ENCODE assay signal across 10 mouse cellular contexts in genomic region chr11:22857106-22857704, GRCm38 (mm10). TPM values are rescaled to one million over a fixed set of nuclear protein-coding genes. Genes with fewer than 3 reads are reported as not detected.
A peak's percentile ranks its signal among the peaks of the same experiment; 100 is the strongest.
DNase-seq lines count a peak whose midpoint lies in the region; ATAC-seq and TF ChIP-seq lines count a peak whose summit lies in the region.
"Had no signal": no experiment of that assay in that cellular context is flagged by ENCODE, and none has a peak within 500 bp of the region (broad histone marks: within the 10 kb centered on the region; RNA-seq: fewer than 3 reads in every experiment).

No protein-coding gene starts in this region.

- no peak for ATAC-seq in kidney, postnatal 0 days (replicated peaks; ENCODE audit: low FRiP score, low read depth)
- no peak for ATAC-seq in liver, embryonic 11.5 days (replicated peaks; ENCODE audit: low FRiP score)
- ATAC-seq in CD4-positive, CD25-positive, alpha-beta regulatory T cell, adult 4 months, result no peak

- no peaks in the 10 kb centered on the region for H3K9me3 ChIP-seq in kidney, postnatal 0 days (replicated peaks; ENCODE audit: low read length)
- no peaks in the 10 kb centered on the region for H3K9me3 ChIP-seq in ES-Bruce4 (replicated peaks; ENCODE audit: control insufficient read depth, insufficient read depth, low read length, poor library complexity, severe bottlenecking)
- no peaks in the 10 kb centered on the region for H3K9me3 ChIP-seq in liver, embryonic 11.5 days (ENCODE audit: control insufficient read depth, low read length)

- TF ChIP-seq CTCF in kidney, postnatal 0 days (IDR thresholded peaks at IDR 0.05; ENCODE audit: low read depth), result no peak
- TF ChIP-seq CTCF in ES-Bruce4 (IDR thresholded peaks at IDR 0.05; ENCODE audit: low read depth, low read length), result no peak
- no peak for TF ChIP-seq CTCF in thymus, adult 2 months (IDR thresholded peaks at IDR 0.05; ENCODE audit: borderline replicate concordance, control insufficient read depth, extremely low read depth, insufficient read depth, low read length, poor library complexity)

- peaks cover 8% of the 10 kb centered on the region for H3K4me1 ChIP-seq in kidney, postnatal 0 days (replicated peaks; ENCODE audit: insufficient read depth, low read length)
- peaks cover 5% of the 10 kb centered on the region for H3K4me1 ChIP-seq in ES-Bruce4 (ENCODE audit: control insufficient read depth, insufficient read depth, low read length)
- H3K4me1 ChIP-seq in liver, embryonic 11.5 days (replicated peaks; ENCODE audit: control insufficient read depth, insufficient read depth, low read length), result peaks cover 19% of the 10 kb centered on the region
- H3K4me1 ChIP-seq in thymus, adult 2 months (replicated peaks; ENCODE audit: control insufficient read depth, insufficient read depth, low read length), result peaks cover 36% of the 10 kb centered on the region

- peak overlapping the region; percentile 98 for H3K4me2 ChIP-seq in kidney, postnatal 0 days (ENCODE audit: low read length)
- peak overlapping the region; percentile 98 for H3K4me2 ChIP-seq in liver, embryonic 11.5 days

- no peak overlapping the region for H3K9ac ChIP-seq in kidney, postnatal 0 days (ENCODE audit: low read depth, low read length)
- peak overlapping the region; percentile 93; the same call in 1 of the 2 replicates for H3K9ac ChIP-seq in ES-Bruce4 (ENCODE audit: low read depth, poor library complexity, severe bottlenecking)
- no peak overlapping the region for H3K9ac ChIP-seq in liver, embryonic 11.5 days (ENCODE audit: low read depth, low read length)

- DNase-seq in heart, adult 11 months, result peak; percentile 15
- no peak for DNase-seq in heart, postnatal 10 days
- no peak for DNase-seq in kidney, postnatal 0 days (ENCODE audit: low spot score)
- no peak for DNase-seq in kidney, adult 18-20 months
- DNase-seq in liver, embryonic 11.5 days (ENCODE audit: low spot score), result no peak
- no peak for DNase-seq in thymus, adult 2 months
- DNase-seq: lung, postnatal 14 days; right cerebral cortex, postnatal 25 days had no signal

- intact Hi-C loops in heart, postnatal 10 days (cut with DNase I), result loop anchor here (5.0 kb wide), 1 partner anchor 95 kb away; no protein-coding TSS in a partner anchor

- no peaks in the 10 kb centered on the region for H3K36me3 ChIP-seq in kidney, postnatal 0 days (ENCODE audit: insufficient read depth, low read length)
- H3K36me3 ChIP-seq in ES-Bruce4 (ENCODE audit: control insufficient read depth, insufficient read depth, low read length, poor library complexity, severe bottlenecking), result no peaks in the 10 kb centered on the region
- no peaks in the 10 kb centered on the region for H3K36me3 ChIP-seq in liver, embryonic 11.5 days (ENCODE audit: control insufficient read depth, insufficient read depth, low read length)
- H3K36me3 ChIP-seq in thymus, adult 2 months (ENCODE audit: control insufficient read depth, insufficient read depth, low read length), result no peaks in the 10 kb centered on the region

- H3K27ac ChIP-seq in kidney, postnatal 0 days, result no peak overlapping the region
- H3K27ac ChIP-seq in ES-Bruce4 (ENCODE audit: insufficient read depth, low read length), result no peak overlapping the region
- H3K27ac ChIP-seq in liver, embryonic 11.5 days (ENCODE audit: low read depth, low read length), result no peak overlapping the region
- H3K27ac ChIP-seq in thymus, adult 2 months (ENCODE audit: control insufficient read depth, insufficient read depth, low read length), result no peak overlapping the region

- TF ChIP-seq EP300 in ES-Bruce4 (IDR thresholded peaks at IDR 0.05; ENCODE audit: insufficient read depth, low read depth, low read length), result no peak

- no peak for TF ChIP-seq POLR2A in ES-Bruce4 (IDR thresholded peaks at IDR 0.05; ENCODE audit: insufficient read depth, low read length)
- no peak for TF ChIP-seq POLR2A in thymus, adult 2 months (IDR thresholded peaks at IDR 0.05; ENCODE audit: control insufficient read depth, extremely low read depth, insufficient read depth, low read length, poor library complexity)

- H3K27me3 ChIP-seq in kidney, postnatal 0 days (ENCODE audit: insufficient read depth, low read length), result no peaks in the 10 kb centered on the region
- H3K27me3 ChIP-seq in ES-Bruce4 (ENCODE audit: control insufficient read depth, insufficient read depth, low read length, poor library complexity, severe bottlenecking), result no peaks in the 10 kb centered on the region
- no peaks in the 10 kb centered on the region; the same call in none of the 2 replicates for H3K27me3 ChIP-seq in liver, embryonic 11.5 days (replicated peaks; ENCODE audit: control insufficient read depth, insufficient read depth, low read length)
- no peaks in the 10 kb centered on the region for H3K27me3 ChIP-seq in thymus, adult 2 months (ENCODE audit: control insufficient read depth, insufficient read depth, low read length)

- H3K4me3 ChIP-seq in kidney, postnatal 0 days (replicated peaks; ENCODE audit: low read depth, low read length), result peak overlapping the region; percentile 87
- H3K4me3 ChIP-seq in ES-Bruce4 (ENCODE audit: low read depth, low read length), result no peak overlapping the region
- H3K4me3 ChIP-seq in liver, embryonic 11.5 days (ENCODE audit: low read depth, low read length), result peak overlapping the region; percentile 84
- no peak overlapping the region for H3K4me3 ChIP-seq in thymus, adult 2 months (ENCODE audit: control insufficient read depth, insufficient read depth, low read length)

- WGBS in kidney, postnatal 0 days, result 74% methylated on average over 5 of the region's 5 CpGs
- WGBS in liver, embryonic 11.5 days, result 76% methylated on average over 5 of the region's 5 CpGs
- WGBS in thymus, adult 2 months, result 12% methylated on average over 5 of the region's 5 CpGs

RNA-seq across cellular contexts. Expression of gene B3gnt2, which starts 3.6 kb away (rescaled TPM):
- 1 to 10 TPM; 6.5 to 8.3 TPM for total RNA-seq in heart, postnatal 10 days (2021)
- polyA plus RNA-seq in kidney, postnatal 0 days (2015; fragmentation: Nextera tagmentation; extraction: Ambion mirVana), result 20.7 and 22.5 TPM in 2 replicates
- polyA plus RNA-seq in ES-Bruce4 (2011; ENCODE audit: insufficient read depth, insufficient read length, low read depth, missing spikeins), result 3.5 and 16.7 TPM in 2 replicates
- 3.9 and 6.6 TPM in 2 replicates for polyA plus RNA-seq in liver, embryonic 11.5 days (2014; fragmentation: Nextera tagmentation; extraction: Ambion mirVana)
- polyA plus RNA-seq in CD4-positive, CD25-positive, alpha-beta regulatory T cell, adult 4 months (2017; shearing (Covaris generic)), result 10 to 100 TPM in 1 of 2 experiments, 1 to 10 TPM in 1; 7.0 to 16.4 TPM
- 35.4 and 41.4 TPM in 2 replicates for polyA plus RNA-seq in thymus, adult 2 months (2012; rRNA removed)

Comparison
In these comparisons a context has a peak if more than half of its experiments do, and no peak if none do; other contexts are left out.
1. H3K4me3 ChIP-seq: peak in kidney, postnatal 0 days (single experiment) and liver, embryonic 11.5 days (single experiment); none in ES-Bruce4 (single experiment) and thymus, adult 2 months (single experiment).